Mouse (Mus musculus): Measurements from ENCODE around the gene Cntrob.

GRCm38 (mm10) chr11:69321580-69321979 is 2.0 kb downstream of the Cntrob start:
- TF ChIP-seq CTCF (IDR thresholded peaks at IDR 0.05; ENCODE audit: low read depth) (no peak), EP300 (IDR thresholded peaks at IDR 0.05; ENCODE audit: low read depth) (no peak)
